Mouse (Mus musculus): ENCODE results near the gene Dkk1. TPM values are rescaled to one million over a fixed set of nuclear protein-coding genes. Genes with fewer than 3 reads are reported as not detected.

Dkk1 gene
- not detected in 2 replicates for total RNA-seq (2012; rRNA removed)
- polyA plus RNA-seq (2012; ENCODE audit: insufficient read depth in 1 of 2, insufficient read length in 2 of 2, low read depth in 1 of 2, low replicate concordance in 2 of 2, missing spikeins in 1 of 2) = not detected

- Histone ChIP-seq H3K36me3 (ENCODE audit: control insufficient read depth in 1 of 2, insufficient read depth in 2 of 2, low read length in 2 of 2) (no peaks in the 10 kb centered on the region), H3K27ac (ENCODE audit: control insufficient read depth, low read depth, low read length) (no peak within 1 kb of the TSS), H3K27me3 (ENCODE audit: control insufficient read depth in 1 of 2, insufficient read depth in 2 of 2, low read length in 2 of 2) (no peaks in the 10 kb centered on the region), H3K79me2 (ENCODE audit: control insufficient read depth, insufficient read depth, low read length, poor library complexity) (no peaks in the 10 kb centered on the region), H3K4me3 (ENCODE audit: control insufficient read depth in 1 of 2, insufficient read depth in 1 of 2, low read depth in 2 of 2, low read length in 2 of 2) (no peak within 1 kb of the TSS), H3K9me3 (replicated peaks; ENCODE audit: insufficient read depth, low read length) (no peaks in the 10 kb centered on the region), H3K4me1 (ENCODE audit: control insufficient read depth in 1 of 2, insufficient read depth in 2 of 2, low read length in 2 of 2) (no peaks in the 10 kb centered on the region), H3K9ac (ENCODE audit: control insufficient read depth, low read depth, low read length, poor library complexity, severe bottlenecking) (no peak within 1 kb of the TSS)
- no peak for DNase-seq (ENCODE audit: low read depth, low spot score)
- TF ChIP-seq MYC (IDR thresholded peaks at IDR 0.05; ENCODE audit: low read depth, low read length) = no peak
- no peak for TF ChIP-seq TCF12 (IDR thresholded peaks at IDR 0.05; ENCODE audit: low read depth, low read length)
- TF ChIP-seq EP300 (IDR thresholded peaks at IDR 0.05; ENCODE audit: low read depth in 1 of 2, low read length in 2 of 2) = no peak
- no peak for TF ChIP-seq SMC3 (IDR thresholded peaks at IDR 0.05; ENCODE audit: low read depth, low read length)
- TF ChIP-seq ZMIZ1 (IDR thresholded peaks at IDR 0.05; ENCODE audit: low read depth, low read length) = no peak
- TF ChIP-seq ZKSCAN1 (IDR thresholded peaks at IDR 0.05; ENCODE audit: low read depth, low read length) = no peak
- TF ChIP-seq UBTF (IDR thresholded peaks at IDR 0.05; ENCODE audit: borderline replicate concordance, insufficient read depth, low read depth, low read length) = no peak
- no peak for TF ChIP-seq NELFE (IDR thresholded peaks at IDR 0.05; ENCODE audit: low read depth, low read length)
- TF ChIP-seq USF2 (IDR thresholded peaks at IDR 0.05; ENCODE audit: borderline replicate concordance in 1 of 2, insufficient read depth in 1 of 2, low read depth in 1 of 2, low read length in 2 of 2) = no peak
- TF ChIP-seq E2F4 (IDR thresholded peaks at IDR 0.05; ENCODE audit: borderline replicate concordance, low read depth, low read length) = no peak
- no peak for TF ChIP-seq ETS1 (IDR thresholded peaks at IDR 0.05; ENCODE audit: low read depth, low read length)
- TF ChIP-seq MAZ (IDR thresholded peaks at IDR 0.05; ENCODE audit: low read depth, low read length) = no peak
- TF ChIP-seq HCFC1 (IDR thresholded peaks at IDR 0.05; ENCODE audit: low read depth, low read length) = no peak
- no peak for TF ChIP-seq BHLHE40 (IDR thresholded peaks at IDR 0.05; ENCODE audit: borderline replicate concordance, low read depth, low read length)
- no peak for TF ChIP-seq SIN3A (IDR thresholded peaks at IDR 0.05; ENCODE audit: low read length)
- TF ChIP-seq JUND (IDR thresholded peaks at IDR 0.05; ENCODE audit: low read depth, low read length) = no peak
- TF ChIP-seq USF1 (IDR thresholded peaks at IDR 0.05; ENCODE audit: low read depth, low read length) = no peak
These were observed at the start of gene Dkk1 for GRCm38 (mm10) chr19:30549044-30549853. Gene Dkk1, minus strand, starts transcription at chr19:30549665.

GRCm38 (mm10) chr19:30586366-30586765 is 36.9 kb upstream of the Dkk1 start:
- Histone ChIP-seq H3K4me1 (ENCODE audit: control insufficient read depth in 1 of 2, insufficient read depth in 2 of 2, low read length in 2 of 2) (no peaks in the 10 kb centered on the region), H3K9me3 (replicated peaks; ENCODE audit: insufficient read depth, low read length) (no peaks in the 10 kb centered on the region), H3K79me2 (ENCODE audit: control insufficient read depth, insufficient read depth, low read length, poor library complexity) (no peaks in the 10 kb centered on the region), H3K9ac (ENCODE audit: control insufficient read depth, low read depth, low read length, poor library complexity, severe bottlenecking) (no peak overlapping the region), H3K27me3 (ENCODE audit: control insufficient read depth in 1 of 2, insufficient read depth in 2 of 2, low read length in 2 of 2) (no peaks in the 10 kb centered on the region), H3K4me3 (ENCODE audit: control insufficient read depth in 1 of 2, insufficient read depth in 1 of 2, low read depth in 2 of 2, low read length in 2 of 2) (no peak overlapping the region), H3K27ac (ENCODE audit: control insufficient read depth, low read depth, low read length) (no peak overlapping the region), H3K36me3 (ENCODE audit: control insufficient read depth in 1 of 2, insufficient read depth in 2 of 2, low read length in 2 of 2) (no peaks in the 10 kb centered on the region)
- no peak for DNase-seq (ENCODE audit: low read depth, low spot score)
- no peak for TF ChIP-seq CHD2 (IDR thresholded peaks at IDR 0.05; ENCODE audit: low read length)
- TF ChIP-seq UBTF (IDR thresholded peaks at IDR 0.05; ENCODE audit: borderline replicate concordance, insufficient read depth, low read depth, low read length) = no peak
- TF ChIP-seq MEF2A (IDR thresholded peaks at IDR 0.05; ENCODE audit: extremely low read depth, insufficient replicate concordance, low read depth, low read length, poor library complexity, severe bottlenecking) = no peak
- no peak for TF ChIP-seq GABPA (IDR thresholded peaks at IDR 0.05; ENCODE audit: low read depth, low read length)
- TF ChIP-seq EP300 (IDR thresholded peaks at IDR 0.05; ENCODE audit: low read depth in 1 of 2, low read length in 2 of 2) = no peak
- no peak for TF ChIP-seq CHD1 (IDR thresholded peaks at IDR 0.05; ENCODE audit: low read depth, low read length)
- TF ChIP-seq GATA1 (IDR thresholded peaks at IDR 0.05; ENCODE audit: low read depth, low read length) = no peak
- no peak for TF ChIP-seq MAX (IDR thresholded peaks at IDR 0.05; ENCODE audit: low read length)
- TF ChIP-seq ZKSCAN1 (IDR thresholded peaks at IDR 0.05; ENCODE audit: low read depth, low read length) = no peak
- TF ChIP-seq CTCF (IDR thresholded peaks at IDR 0.05 in 2 of 3, conservative IDR thresholded peaks at IDR 0.05 in 1 of 3; ENCODE audit: control insufficient read depth in 1 of 3, insufficient read depth in 1 of 3, low read depth in 2 of 3, low read length in 3 of 3, poor library complexity in 1 of 3, severe bottlenecking in 1 of 3) = no peak
- TF ChIP-seq ETS1 (IDR thresholded peaks at IDR 0.05; ENCODE audit: low read depth, low read length) = no peak
- no peak for TF ChIP-seq NRF1 (IDR thresholded peaks at IDR 0.05; ENCODE audit: insufficient read depth, low read depth, low read length, poor library complexity, severe bottlenecking)
- TF ChIP-seq USF2 (IDR thresholded peaks at IDR 0.05; ENCODE audit: borderline replicate concordance in 1 of 2, insufficient read depth in 1 of 2, low read depth in 1 of 2, low read length in 2 of 2) = no peak
- no peak for TF ChIP-seq POLR2A (IDR thresholded peaks at IDR 0.05; ENCODE audit: control insufficient read depth in 1 of 2, insufficient read depth in 1 of 2, low read depth in 1 of 2, low read length in 2 of 2, poor library complexity in 1 of 2)
- no peak for TF ChIP-seq POLR2AphosphoS2 (IDR thresholded peaks at IDR 0.05; ENCODE audit: low read length)
- TF ChIP-seq ZNF384 (IDR thresholded peaks at IDR 0.05; ENCODE audit: low read depth, low read length) = no peak
